11 mouse cellular contexts compared by ENCODE assay signal in the genomic region with DNA sequence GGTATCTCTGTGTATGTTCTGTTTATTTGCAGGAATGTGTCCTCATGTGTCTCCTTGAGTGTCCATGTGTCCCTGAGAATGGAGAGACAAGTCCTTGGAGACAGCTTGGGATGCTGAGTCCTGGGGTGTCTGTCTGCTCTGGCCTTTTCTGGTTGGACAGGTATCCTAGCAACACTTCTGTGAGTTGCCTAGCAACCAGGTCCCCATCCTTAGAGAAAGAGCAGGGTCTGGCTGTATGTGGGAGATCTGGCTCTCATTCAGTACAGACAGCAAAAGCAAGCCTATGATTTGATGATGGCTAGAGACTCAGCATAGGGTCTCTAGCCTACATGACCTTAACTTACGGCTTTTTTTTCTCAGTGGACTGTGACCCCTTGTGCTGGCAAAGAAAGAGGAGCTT. TPM values are rescaled to one million over a fixed set of nuclear protein-coding genes. Genes with fewer than 3 reads are reported as not detected.
A peak's percentile ranks its signal among the peaks of the same experiment; 100 is the strongest.
DNase-seq lines count a peak whose midpoint lies in the region; ATAC-seq and TF ChIP-seq lines count a peak whose summit lies in the region.
"Had no signal": no experiment of that assay in that cellular context is flagged by ENCODE, and none has a peak within 500 bp of the region (broad histone marks: within the 10 kb centered on the region; RNA-seq: fewer than 3 reads in every experiment).

No protein-coding gene starts in this region.

- intact Hi-C loops in left cerebral cortex, adult 2 months (cut with DNase I), result no loop called here

- 0 out of 2 replicates have a peak, but pooled peaks cover 4% of the 10 kb centered on the region for H3K4me1 ChIP-seq in intestine, embryonic 14.5 days (replicated peaks; ENCODE audit: control insufficient read depth, insufficient read depth, low read length)
- no peaks in the 10 kb centered on the region for H3K4me1 ChIP-seq in intestine, embryonic 16.5 days (ENCODE audit: control insufficient read depth, insufficient read depth, low read length)
- H3K4me1 ChIP-seq in forebrain, embryonic 14.5 days (ENCODE audit: control insufficient read depth, insufficient read depth, low read length), result peaks cover 19% of the 10 kb centered on the region
- peaks cover 4% of the 10 kb centered on the region; the same call in 1 of the 2 replicates for H3K4me1 ChIP-seq in limb, embryonic 10.5 days

- TF ChIP-seq CTCF in left cerebral cortex, adult 2 months (IDR thresholded peaks at IDR 0.05), result no peak

- H3K27ac ChIP-seq in intestine, embryonic 14.5 days (ENCODE audit: low read depth), result no peak overlapping the region
- no peak overlapping the region for H3K27ac ChIP-seq in intestine, embryonic 16.5 days (ENCODE audit: low read length)
- peak overlapping the region; percentile 80 for H3K27ac ChIP-seq in forebrain, embryonic 14.5 days (ENCODE audit: low read depth, low read length)
- peak overlapping the region; percentile 93 for H3K27ac ChIP-seq in left cerebral cortex, adult 2 months
- no peak overlapping the region for H3K27ac ChIP-seq in limb, embryonic 10.5 days
- H3K27ac ChIP-seq: heart, embryonic 15.5 days had no signal

- DNase-seq in intestine, embryonic 14.5 days (ENCODE audit: low spot score), result peak; percentile 41
- DNase-seq in forebrain, embryonic 14.5 days (ENCODE audit: low spot score), result peak; percentile 79
- DNase-seq in left cerebral cortex, adult 2 months (ENCODE audit: extremely low spot score in 1 of 2, low spot score in 2 of 2), result peak; percentile 49 to 51
- DNase-seq in retina, postnatal 1 day, result peak; percentile 51
- DNase-seq in limb, embryonic 10.5 days (ENCODE audit: low spot score), result no peak
- DNase-seq in Muller cell, postnatal 12 days (ENCODE audit: inconsistent ontology term), result no peak
- DNase-seq: adrenal gland, adult 8-10 months had no signal

- H3K4me2 ChIP-seq in intestine, embryonic 14.5 days (ENCODE audit: low read length), result no peak overlapping the region
- H3K4me2 ChIP-seq in intestine, embryonic 16.5 days (ENCODE audit: low read depth, low read length), result no peak overlapping the region
- H3K4me2 ChIP-seq in forebrain, embryonic 14.5 days (ENCODE audit: low read length), result peak overlapping the region; percentile 59
- H3K4me2 ChIP-seq: heart, embryonic 15.5 days had no signal

- WGBS in intestine, embryonic 14.5 days, result 85% methylated on average over 1 of the region's 1 CpGs
- WGBS in intestine, embryonic 16.5 days, result 70% methylated on average over 1 of the region's 1 CpGs
- 71% methylated on average over 1 of the region's 1 CpGs for WGBS in forebrain, embryonic 14.5 days
- 74% methylated on average over 1 of the region's 1 CpGs for WGBS in limb, embryonic 10.5 days

- H3K9ac ChIP-seq in intestine, embryonic 14.5 days (ENCODE audit: low read length), result no peak overlapping the region
- no peak overlapping the region for H3K9ac ChIP-seq in intestine, embryonic 16.5 days (ENCODE audit: low read depth, low read length)
- H3K9ac ChIP-seq in forebrain, embryonic 14.5 days (ENCODE audit: low read length), result 0 out of 2 replicates have a peak overlapping the region, but pooled peaks have one; percentile 73
- H3K9ac ChIP-seq: heart, embryonic 15.5 days had no signal

- no peak overlapping the region for H3K4me3 ChIP-seq in intestine, embryonic 14.5 days (ENCODE audit: low read depth, low read length)
- H3K4me3 ChIP-seq in intestine, embryonic 16.5 days (ENCODE audit: low read length), result no peak overlapping the region
- no peak overlapping the region for H3K4me3 ChIP-seq in forebrain, embryonic 14.5 days (ENCODE audit: low read depth, low read length)
- H3K4me3 ChIP-seq in left cerebral cortex, adult 2 months, result no peak overlapping the region
- H3K4me3 ChIP-seq in limb, embryonic 10.5 days, result no peak overlapping the region
- H3K4me3 ChIP-seq: heart, embryonic 15.5 days had no signal

- no peaks in the 10 kb centered on the region for H3K27me3 ChIP-seq in intestine, embryonic 14.5 days (replicated peaks; ENCODE audit: control insufficient read depth, insufficient read depth, low read length)
- no peaks in the 10 kb centered on the region for H3K27me3 ChIP-seq in intestine, embryonic 16.5 days (replicated peaks; ENCODE audit: control insufficient read depth, insufficient read depth, low read length)
- H3K27me3 ChIP-seq in forebrain, embryonic 14.5 days (replicated peaks; ENCODE audit: control insufficient read depth, insufficient read depth, low read length), result no peaks in the 10 kb centered on the region
- no peaks in the 10 kb centered on the region for H3K27me3 ChIP-seq in limb, embryonic 10.5 days (ENCODE audit: low read depth, poor library complexity, severe bottlenecking)
- H3K27me3 ChIP-seq: heart, embryonic 15.5 days had no signal

- no peaks in the 10 kb centered on the region for H3K9me3 ChIP-seq in intestine, embryonic 14.5 days (ENCODE audit: control insufficient read depth, low read length)
- no peaks in the 10 kb centered on the region for H3K9me3 ChIP-seq in intestine, embryonic 16.5 days (ENCODE audit: control insufficient read depth, low read length)
- H3K9me3 ChIP-seq in forebrain, embryonic 14.5 days (replicated peaks; ENCODE audit: control insufficient read depth, low read length), result no peaks in the 10 kb centered on the region
- no peaks in the 10 kb centered on the region for H3K9me3 ChIP-seq in limb, embryonic 10.5 days (replicated peaks)
- H3K9me3 ChIP-seq: heart, embryonic 15.5 days had no signal

- no peak for ATAC-seq in intestine, embryonic 14.5 days (replicated peaks; ENCODE audit: low FRiP score, low TSS enrichment, low read depth)
- ATAC-seq in intestine, embryonic 16.5 days, result no peak
- peak; percentile 73; the same call in 1 of the 2 replicates for ATAC-seq in forebrain, embryonic 14.5 days
- ATAC-seq in megakaryocyte-erythroid progenitor cell, adult 5-6 weeks (replicated peaks; ENCODE audit: low FRiP score, low TSS enrichment, poor library complexity, severe bottlenecking), result no peak

- no peaks in the 10 kb centered on the region for H3K36me3 ChIP-seq in intestine, embryonic 14.5 days (ENCODE audit: control insufficient read depth, insufficient read depth, low read length)
- no peaks in the 10 kb centered on the region for H3K36me3 ChIP-seq in intestine, embryonic 16.5 days (ENCODE audit: control insufficient read depth, insufficient read depth, low read length)
- H3K36me3 ChIP-seq in forebrain, embryonic 14.5 days (ENCODE audit: control insufficient read depth, insufficient read depth, low read length), result peaks cover 6% of the 10 kb centered on the region
- H3K36me3 ChIP-seq in limb, embryonic 10.5 days, result no peaks in the 10 kb centered on the region
- H3K36me3 ChIP-seq: heart, embryonic 15.5 days had no signal

RNA-seq across cellular contexts. Expression of gene Oprl1, which starts 1.1 kb away (rescaled TPM):
- 1.8 and 2.8 TPM in 2 replicates for polyA plus RNA-seq in intestine, embryonic 14.5 days (2014; fragmentation: Nextera tagmentation; extraction: Ambion mirVana)
- polyA plus RNA-seq in intestine, embryonic 16.5 days (2015; fragmentation: Nextera tagmentation; extraction: Ambion mirVana), result 1.2 and 1.7 TPM in 2 replicates
- 66.8 and 67.5 TPM in 2 replicates for polyA plus RNA-seq in forebrain, embryonic 14.5 days (2014; fragmentation: Nextera tagmentation; extraction: Ambion mirVana)
- 10 to 100 TPM; 48.7 to 53.2 TPM for total RNA-seq in left cerebral cortex, adult 2 months (2021)
- 0.90 TPM in 1 of 2 replicates, not detected in the other for total RNA-seq in megakaryocyte-erythroid progenitor cell, adult 5-6 weeks (2014; fragmentation: Nextera tagmentation)
- not detected in 2 replicates for total RNA-seq in megakaryocyte-erythroid progenitor cell, adult 5-6 weeks (2017)
- polyA plus RNA-seq in limb, embryonic 10.5 days (2016; fragmentation: Nextera tagmentation; extraction: Ambion mirVana), result 0.33 and 0.65 TPM in 2 replicates

RNA-seq across cellular contexts. Expression of gene Lkaaear1, which starts 15.5 kb away (rescaled TPM):
- not detected in 2 replicates for polyA plus RNA-seq in intestine, embryonic 14.5 days (2014; fragmentation: Nextera tagmentation; extraction: Ambion mirVana)
- not detected in 2 replicates for polyA plus RNA-seq in intestine, embryonic 16.5 days (2015; fragmentation: Nextera tagmentation; extraction: Ambion mirVana)
- polyA plus RNA-seq in forebrain, embryonic 14.5 days (2014; fragmentation: Nextera tagmentation; extraction: Ambion mirVana), result not detected in 2 replicates
- not detected for total RNA-seq in left cerebral cortex, adult 2 months (2021)
- total RNA-seq in megakaryocyte-erythroid progenitor cell, adult 5-6 weeks (2014; fragmentation: Nextera tagmentation), result not detected in 2 replicates
- not detected in 2 replicates for total RNA-seq in megakaryocyte-erythroid progenitor cell, adult 5-6 weeks (2017)
- not detected in 2 replicates for polyA plus RNA-seq in limb, embryonic 10.5 days (2016; fragmentation: Nextera tagmentation; extraction: Ambion mirVana)
- total RNA-seq: adrenal gland, adult 8-10 months had no signal
- polyA plus RNA-seq: heart, embryonic 15.5 days; limb, embryonic 11.5 days had no signal

RNA-seq across cellular contexts. Expression of gene Rgs19, which starts 20.0 kb away (rescaled TPM):
- polyA plus RNA-seq in intestine, embryonic 14.5 days (2014; fragmentation: Nextera tagmentation; extraction: Ambion mirVana), result 64.2 and 68.9 TPM in 2 replicates
- polyA plus RNA-seq in intestine, embryonic 16.5 days (2015; fragmentation: Nextera tagmentation; extraction: Ambion mirVana), result 36.1 and 39.6 TPM in 2 replicates
- polyA plus RNA-seq in forebrain, embryonic 14.5 days (2014; fragmentation: Nextera tagmentation; extraction: Ambion mirVana), result 60.3 and 63.6 TPM in 2 replicates
- 10 to 100 TPM; 30.6 to 33.2 TPM for total RNA-seq in left cerebral cortex, adult 2 months (2021)
- total RNA-seq in megakaryocyte-erythroid progenitor cell, adult 5-6 weeks (2014; fragmentation: Nextera tagmentation), result 55.6 and 78.0 TPM in 2 replicates
- 20.5 and 23.7 TPM in 2 replicates for total RNA-seq in megakaryocyte-erythroid progenitor cell, adult 5-6 weeks (2017)
- polyA plus RNA-seq in limb, embryonic 10.5 days (2016; fragmentation: Nextera tagmentation; extraction: Ambion mirVana), result 94.3 and 96.4 TPM in 2 replicates

RNA-seq across cellular contexts. Expression of gene Tcea2, which starts 33.6 kb away (rescaled TPM):
- polyA plus RNA-seq in intestine, embryonic 14.5 days (2014; fragmentation: Nextera tagmentation; extraction: Ambion mirVana), result 24.7 and 25.3 TPM in 2 replicates
- polyA plus RNA-seq in intestine, embryonic 16.5 days (2015; fragmentation: Nextera tagmentation; extraction: Ambion mirVana), result 15.1 and 16.4 TPM in 2 replicates
- 42.0 and 44.3 TPM in 2 replicates for polyA plus RNA-seq in forebrain, embryonic 14.5 days (2014; fragmentation: Nextera tagmentation; extraction: Ambion mirVana)
- total RNA-seq in left cerebral cortex, adult 2 months (2021), result 10 to 100 TPM; 65.7 to 78.1 TPM
- total RNA-seq in megakaryocyte-erythroid progenitor cell, adult 5-6 weeks (2014; fragmentation: Nextera tagmentation), result 8.2 and 9.0 TPM in 2 replicates
- 3.4 and 4.5 TPM in 2 replicates for total RNA-seq in megakaryocyte-erythroid progenitor cell, adult 5-6 weeks (2017)
- polyA plus RNA-seq in limb, embryonic 10.5 days (2016; fragmentation: Nextera tagmentation; extraction: Ambion mirVana), result 16.5 and 25.8 TPM in 2 replicates

RNA-seq across cellular contexts. Expression of gene Sox18, which starts 42.3 kb away (rescaled TPM):
- 25.5 and 30.5 TPM in 2 replicates for polyA plus RNA-seq in intestine, embryonic 14.5 days (2014; fragmentation: Nextera tagmentation; extraction: Ambion mirVana)
- 28.9 and 30.1 TPM in 2 replicates for polyA plus RNA-seq in intestine, embryonic 16.5 days (2015; fragmentation: Nextera tagmentation; extraction: Ambion mirVana)
- polyA plus RNA-seq in forebrain, embryonic 14.5 days (2014; fragmentation: Nextera tagmentation; extraction: Ambion mirVana), result 12.5 and 15.1 TPM in 2 replicates
- 10 to 100 TPM; 10.9 to 11.2 TPM for total RNA-seq in left cerebral cortex, adult 2 months (2021)
- total RNA-seq in megakaryocyte-erythroid progenitor cell, adult 5-6 weeks (2014; fragmentation: Nextera tagmentation), result not detected in 2 replicates
- total RNA-seq in megakaryocyte-erythroid progenitor cell, adult 5-6 weeks (2017), result not detected in 2 replicates
- 25.9 and 27.9 TPM in 2 replicates for polyA plus RNA-seq in limb, embryonic 10.5 days (2016; fragmentation: Nextera tagmentation; extraction: Ambion mirVana)

Comparison
In these comparisons a context has a peak if more than half of its experiments do, and no peak if none do; other contexts are left out.
1. DNase-seq: peak in intestine, embryonic 14.5 days (single experiment), forebrain, embryonic 14.5 days (single experiment), left cerebral cortex, adult 2 months (2 of 2) and retina, postnatal 1 day (single experiment); none in limb, embryonic 10.5 days (single experiment) and Muller cell, postnatal 12 days (single experiment).
2. H3K27ac ChIP-seq: peak in forebrain, embryonic 14.5 days (single experiment) and left cerebral cortex, adult 2 months (single experiment); none in intestine, embryonic 14.5 days (single experiment), intestine, embryonic 16.5 days (single experiment) and limb, embryonic 10.5 days (single experiment).
3. RNA of gene Oprl1, which starts 1.1 kb away (polyA plus RNA-seq): 66.8 to 67.5 TPM in forebrain, embryonic 14.5 days; 1.8 to 2.8 TPM in intestine, embryonic 14.5 days, 1.2 to 1.7 TPM in intestine, embryonic 16.5 days and 0.33 to 0.65 TPM in limb, embryonic 10.5 days; every median in the first group is over 10 times any median in the second.